Mouse (Mus musculus): Measurements from ENCODE around the gene Rab11fip3.

DNA sequence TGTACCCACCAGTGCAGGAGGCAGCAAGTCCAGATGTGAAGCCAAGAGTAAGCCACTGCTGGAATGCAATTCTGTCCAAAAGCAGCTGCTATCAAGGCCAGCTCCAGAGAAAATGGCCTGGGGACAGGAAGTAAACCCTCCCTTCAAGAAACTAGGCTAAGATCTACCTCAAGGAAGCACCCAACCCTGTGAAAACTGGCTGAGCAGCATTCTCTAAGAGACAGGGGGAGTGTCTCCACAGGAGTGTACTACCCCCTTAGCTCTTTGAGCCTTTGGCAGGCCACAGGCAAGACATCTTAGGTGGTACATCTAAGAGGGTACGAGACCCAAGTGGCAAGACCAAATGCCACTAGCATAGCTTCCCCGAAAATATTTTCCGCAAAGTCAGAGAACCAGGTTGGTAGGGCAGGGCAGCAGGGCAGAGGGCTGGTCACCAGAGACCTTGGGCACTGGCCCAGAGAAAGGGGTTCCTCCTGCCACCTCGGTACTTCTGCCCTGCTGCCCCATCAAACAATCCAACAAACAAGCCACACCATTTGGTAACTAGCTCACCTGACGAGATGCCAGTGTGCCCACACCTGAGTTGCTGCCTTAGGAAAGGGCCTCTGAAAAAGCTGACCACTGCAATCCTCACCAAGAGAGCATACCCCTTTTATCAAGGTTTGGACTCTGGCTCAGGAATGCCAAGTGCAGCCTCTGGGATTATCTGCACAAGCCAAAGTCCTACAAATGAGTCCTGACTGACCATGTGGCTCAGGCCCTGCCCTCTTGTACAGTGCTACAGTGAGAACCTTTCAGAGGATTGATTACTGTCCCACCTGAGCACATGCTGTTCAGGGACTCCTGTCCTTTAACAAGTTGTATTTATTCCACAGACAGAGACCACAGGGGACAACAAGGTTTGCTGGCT, 89.3 kb downstream of the Rab11fip3 start:
- TF ChIP-seq ZC3H11A (IDR thresholded peaks at IDR 0.05; ENCODE audit: borderline replicate concordance, low read depth, low read length), result no peak
- TF ChIP-seq HCFC1 (IDR thresholded peaks at IDR 0.05; ENCODE audit: borderline replicate concordance, insufficient read depth, low read length), result no peak
